Mouse (Mus musculus) inflammation-experienced regulatory T-cells, adult 6 months (primary cell): ENCODE data around the gene Mettl7a1. TPM values are rescaled to one million over a fixed set of nuclear protein-coding genes. Genes with fewer than 3 reads are reported as not detected.
"Not testable (repeated sequence)": the region's sequence is repeated elsewhere in the genome, so short reads cannot be mapped to it uniquely, and the experiment has no call there.

Experiments used
- ATAC-seq: one replicate; pipeline ENCODE4 v1.8.0; 2017
- polyA plus RNA-seq, 3 experiments: library from polyadenylated mRNA; unstranded; fragments of 100-300 nt; shearing (Covaris generic); gene quantifications; one replicate each; pipeline ENCODE4 v1.2.1; 2017

The Mettl7a1 gene
- 10 to 100 TPM in 1 of 3 experiments, 1 to 10 TPM in 2; 2.3 to 15.1 (median 4.4) TPM for polyA plus RNA-seq

DNA sequence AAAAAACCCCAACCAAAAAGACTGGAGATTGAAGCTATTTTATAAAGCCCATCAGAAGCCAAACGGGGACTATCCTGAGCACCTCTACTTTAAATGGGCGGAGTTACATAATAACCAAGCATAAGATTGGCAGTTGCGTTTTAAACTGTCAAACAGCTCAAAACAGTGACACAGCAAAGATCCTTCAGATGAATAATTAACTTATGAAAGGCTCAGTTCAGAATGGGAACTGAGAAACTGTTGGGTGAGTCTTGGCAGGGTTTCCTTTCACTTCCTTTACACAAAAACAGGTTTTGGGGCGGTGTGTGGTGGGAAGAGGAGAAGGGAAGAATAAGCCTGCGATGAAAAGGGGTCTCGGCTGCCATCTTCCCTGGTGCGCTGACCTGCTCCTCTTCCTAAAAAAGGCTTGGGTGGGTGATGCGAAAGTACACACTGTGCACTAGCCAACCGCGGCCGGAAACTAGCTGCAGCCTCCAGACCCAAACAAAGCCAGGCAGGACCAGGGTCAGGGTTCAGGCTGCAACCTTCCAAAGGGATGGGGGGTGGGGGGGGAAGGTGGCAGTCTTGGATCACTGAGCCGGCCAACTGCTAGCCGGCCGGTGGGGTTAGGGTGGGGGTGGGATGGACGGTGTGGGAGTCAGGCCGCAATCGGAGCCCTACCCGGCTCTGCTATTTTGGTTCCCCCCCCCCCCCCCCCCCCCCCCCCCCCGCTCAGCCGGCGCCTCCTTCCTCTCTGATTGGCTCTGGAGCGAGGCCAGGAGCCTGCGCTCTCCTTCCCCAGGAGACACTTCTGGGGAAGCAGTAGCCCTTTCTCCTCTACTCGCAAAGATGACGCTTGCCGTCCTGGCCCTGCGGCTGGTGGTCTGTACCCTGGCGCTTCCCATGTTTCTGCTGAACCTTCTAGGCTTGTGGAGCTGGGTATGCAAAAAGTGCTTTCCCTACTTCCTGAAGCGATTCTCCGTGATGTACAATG lies at the start of gene Mettl7a1:
Gene Mettl7a1 (plus strand): TSS at position 122 of the 973 bp plus-strand sequence.
- ATAC-seq, result peak; percentile 72

- ATAC-seq, result no peak
Measured at GRCm38 (mm10) chr15:100256386-100256785, 47.6 kb upstream of the Mettl7a1 start.

- no peak for ATAC-seq
Measured at GRCm38 (mm10) chr15:100257305-100257704, 46.6 kb upstream of the Mettl7a1 start.

GRCm38 (mm10) chr15:100258646-100259425 lies 45.1 kb upstream of the Mettl7a1 start:
- ATAC-seq, result no peak

GRCm38 (mm10) chr15:100260351-100260750 lies 43.6 kb upstream of the Mettl7a1 start:
- not testable (repeated sequence) for ATAC-seq

GRCm38 (mm10) chr15:100263246-100263905 lies 40.6 kb upstream of the Mettl7a1 start:
- ATAC-seq, result no peak

DNA sequence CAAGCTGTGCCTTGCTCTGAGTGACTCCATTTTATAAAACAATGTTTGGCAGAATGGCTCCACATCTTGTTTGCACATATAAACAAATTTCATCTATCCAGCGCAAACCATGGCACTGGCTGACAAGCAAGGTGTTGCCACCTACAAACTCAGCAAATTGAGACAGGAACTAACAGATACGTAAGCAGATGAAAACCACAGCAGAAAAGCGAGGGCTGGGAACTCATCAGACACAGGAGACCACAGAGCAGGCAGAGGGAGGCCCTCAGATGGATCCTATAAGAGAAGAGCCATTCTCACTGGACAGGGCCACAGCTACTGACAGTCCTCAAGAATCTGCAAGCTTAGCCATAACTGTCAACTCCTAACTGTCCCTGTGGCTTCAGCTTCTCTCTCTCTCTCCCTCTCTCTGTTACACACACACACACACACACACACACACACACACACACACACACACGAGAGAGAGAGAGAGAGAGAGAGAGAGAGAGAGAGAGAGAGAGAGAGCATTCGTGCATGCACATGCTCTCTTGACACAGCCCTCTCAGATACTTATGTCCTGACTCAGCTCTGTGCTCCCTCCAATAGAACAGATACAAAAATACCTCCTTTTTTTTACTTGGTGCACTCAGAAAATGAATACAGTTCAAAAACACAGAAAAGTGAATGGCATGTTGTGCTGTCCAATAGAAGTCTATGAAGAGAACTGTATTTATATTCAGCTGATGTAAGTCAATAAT lies 38.2 kb upstream of the Mettl7a1 start:
- ATAC-seq, result no peak

GRCm38 (mm10) chr15:100268916-100269315 lies 35.0 kb upstream of the Mettl7a1 start:
- no peak for ATAC-seq

DNA sequence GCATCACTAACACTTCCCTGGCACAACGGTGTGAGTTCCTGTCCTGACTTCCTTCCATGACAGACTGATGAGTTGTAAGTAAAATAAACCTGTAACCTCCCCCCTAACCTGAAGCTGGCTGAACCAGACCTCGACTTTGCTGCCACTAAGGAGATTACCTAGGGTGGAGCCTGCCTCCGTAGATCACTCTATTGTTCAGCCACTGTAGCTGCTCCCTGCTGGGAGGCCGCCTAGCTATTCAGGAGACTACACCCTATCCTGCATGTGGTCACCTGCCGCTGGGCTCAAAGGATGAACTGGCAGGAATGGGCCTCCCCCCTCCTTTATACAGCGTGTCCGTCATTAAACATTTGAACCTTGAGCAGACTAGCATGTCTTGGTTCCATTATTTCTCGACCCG lies 34.2 kb upstream of the Mettl7a1 start:
- ATAC-seq, result no peak

- not testable (repeated sequence) for ATAC-seq
Measured at GRCm38 (mm10) chr15:100270609-100271008, 33.3 kb upstream of the Mettl7a1 start.

GRCm38 (mm10) chr15:100271411-100271810 lies 32.5 kb upstream of the Mettl7a1 start:
- no peak for ATAC-seq

- ATAC-seq, result not testable (repeated sequence)
Measured at GRCm38 (mm10) chr15:100273791-100274308, 30.1 kb upstream of the Mettl7a1 start.

- no peak for ATAC-seq
Measured at GRCm38 (mm10) chr15:100274790-100275559, 29.0 kb upstream of the Mettl7a1 start.

DNA sequence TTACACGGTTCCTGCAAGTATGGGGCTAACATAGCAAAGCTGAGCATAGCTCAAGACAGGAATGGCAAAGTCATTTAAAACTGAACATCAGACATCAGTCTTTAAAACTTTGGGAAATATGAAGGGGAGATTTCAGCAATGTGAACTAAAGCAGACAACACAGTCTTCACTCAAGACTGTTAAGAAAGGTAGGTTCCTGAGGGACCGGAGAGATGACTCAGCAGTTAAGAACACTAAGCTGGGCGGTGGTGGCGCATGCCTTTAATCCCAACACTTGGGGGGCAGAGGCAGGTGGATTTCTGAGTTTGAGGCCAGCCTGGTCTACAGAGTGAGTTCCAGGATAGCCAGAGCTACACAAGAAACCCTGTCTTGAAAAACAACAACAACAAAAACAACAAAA lies 27.5 kb upstream of the Mettl7a1 start:
- ATAC-seq, result no peak

GRCm38 (mm10) chr15:100277586-100277985 lies 26.4 kb upstream of the Mettl7a1 start:
- no peak for ATAC-seq

- no peak for ATAC-seq
Measured at GRCm38 (mm10) chr15:100280626-100281025, 23.3 kb upstream of the Mettl7a1 start, which contains the start of gene Tmprss12. Gene Tmprss12 (plus strand): TSS chr15:100280837.

GRCm38 (mm10) chr15:100288980-100289379 lies 15.0 kb upstream of the Mettl7a1 start:
- no peak for ATAC-seq

GRCm38 (mm10) chr15:100290858-100291257 lies 13.1 kb upstream of the Mettl7a1 start:
- no peak for ATAC-seq

DNA sequence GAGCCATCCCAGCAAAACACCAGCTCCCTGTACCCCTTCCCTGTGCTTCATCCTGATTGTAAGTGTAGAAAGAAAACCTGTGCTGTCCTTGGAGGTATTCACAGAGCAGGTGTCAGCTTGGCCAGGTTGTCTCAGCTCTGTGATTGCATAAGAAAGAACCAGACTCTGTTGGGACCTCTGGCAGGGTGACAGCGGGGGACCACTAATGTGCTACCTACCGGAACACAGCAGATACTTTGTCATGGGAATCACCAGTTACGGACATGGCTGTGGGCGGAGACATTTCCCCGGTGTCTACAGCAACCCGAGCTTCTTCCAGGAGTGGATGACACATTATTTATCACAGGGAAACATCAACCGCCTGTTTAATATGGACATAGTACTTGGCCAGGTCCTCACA lies 11.6 kb upstream of the Mettl7a1 start:
- no peak for ATAC-seq

GRCm38 (mm10) chr15:100297856-100298255 lies 6.1 kb upstream of the Mettl7a1 start:
- no peak for ATAC-seq

DNA sequence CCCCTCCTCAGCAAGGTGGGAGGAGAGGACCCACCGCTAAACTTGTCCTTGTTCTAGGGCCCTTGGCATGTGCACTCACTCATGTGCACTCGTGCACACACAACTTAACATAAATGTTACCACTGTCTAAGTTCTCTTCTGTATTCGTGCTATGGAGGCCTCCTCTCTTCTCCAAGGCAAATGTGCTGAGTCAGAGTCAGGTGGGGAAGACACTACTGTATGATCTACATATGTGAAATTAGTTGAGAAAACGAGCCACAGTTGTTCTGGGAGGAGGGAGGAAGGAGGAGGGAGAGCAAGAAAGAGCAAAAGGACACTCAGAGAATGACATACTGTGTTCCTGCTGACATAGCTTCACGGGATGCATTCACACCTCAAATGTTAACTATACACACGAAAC lies 3.4 kb upstream of the Mettl7a1 start:
- no peak for ATAC-seq
